Mouse (Mus musculus) induced T-regulatory cell, adult 2 months (primary cell): ENCODE results near the gene Gm49333.

Source experiments
- DNase-seq: peaks from one replicate; pipeline ENCODE4 v3.0.0-alpha.2; 2012; ENCODE audit warnings: low read depth

Gene Gm49333

GRCm38 (mm10) chr16:20611357-20612227, at the start of gene Gm49333, which contains the start of the genes Eef1akmt4 and Alg3:
Gene Gm49333 (plus strand): TSS chr16:20611610.
Gene Eef1akmt4 (plus strand): TSS chr16:20611593.
Gene Alg3 (minus strand): TSS chr16:20611735.
- DNase-seq, result peak; percentile 94

GRCm38 (mm10) chr16:20565075-20565474, 46.3 kb upstream of the Gm49333 start:
- DNase-seq, result no peak

GRCm38 (mm10) chr16:20589366-20589938, 22.0 kb upstream of the Gm49333 start, which contains the start of gene Vwa5b2:
Gene Vwa5b2 (plus strand): TSS chr16:20589471.
- no peak for DNase-seq

GRCm38 (mm10) chr16:20589939-20590679, 21.3 kb upstream of the Gm49333 start:
- no peak for DNase-seq

GRCm38 (mm10) chr16:20590680-20591038, 20.8 kb upstream of the Gm49333 start:
- DNase-seq, result no peak

- DNase-seq, result no peak
Measured at GRCm38 (mm10) chr16:20591076-20591705, 20.2 kb upstream of the Gm49333 start.

GRCm38 (mm10) chr16:20595060-20595673, 16.2 kb upstream of the Gm49333 start:
- no peak for DNase-seq

GRCm38 (mm10) chr16:20595737-20596136, 15.7 kb upstream of the Gm49333 start:
- DNase-seq, result no peak

- DNase-seq, result no peak
Measured at GRCm38 (mm10) chr16:20596687-20597441, 14.5 kb upstream of the Gm49333 start.

GRCm38 (mm10) chr16:20600511-20600910, 10.9 kb upstream of the Gm49333 start:
- no peak for DNase-seq

GRCm38 (mm10) chr16:20604705-20605104, 6.7 kb upstream of the Gm49333 start:
- DNase-seq, result no peak

GRCm38 (mm10) chr16:20610501-20611356, 681 bp upstream of the Gm49333 start:
- peak; percentile 93 for DNase-seq

GRCm38 (mm10) chr16:20619541-20620398, 8.4 kb downstream of the Gm49333 start:
- peak; percentile 44 for DNase-seq

- DNase-seq, result peak; percentile 42
Measured at GRCm38 (mm10) chr16:20620399-20620735, 9.0 kb downstream of the Gm49333 start.

- no peak for DNase-seq
Measured at GRCm38 (mm10) chr16:20620751-20621190, 9.4 kb downstream of the Gm49333 start.

GRCm38 (mm10) chr16:20621191-20621990, 10.0 kb downstream of the Gm49333 start, which contains the start of gene Camk2n2:
Gene Camk2n2 (minus strand): TSS chr16:20621287.
- peak; percentile 67 for DNase-seq

- DNase-seq, result peak; percentile 70
Measured at GRCm38 (mm10) chr16:20621991-20622685, 10.7 kb downstream of the Gm49333 start.
